Comparison of ENCODE assay signal across 8 mouse cellular contexts in the genomic region with DNA sequence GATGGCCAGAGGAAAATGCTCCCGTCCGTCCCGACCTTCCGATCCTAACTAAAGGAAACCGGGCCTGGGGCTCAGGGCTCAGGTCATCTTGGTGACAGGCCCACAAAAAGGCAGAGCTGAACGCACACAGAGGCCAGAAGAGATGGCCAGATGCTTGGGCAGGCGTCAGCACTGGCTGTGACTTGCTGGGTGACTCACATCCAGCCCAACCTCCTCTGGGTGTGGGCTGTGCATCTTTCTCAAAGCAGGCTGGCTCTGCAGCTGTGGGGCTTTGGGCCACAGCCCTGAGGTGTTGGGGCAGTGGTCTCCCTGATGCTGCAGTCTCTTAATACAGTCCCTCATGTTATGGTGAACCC. TPM values are rescaled to one million over a fixed set of nuclear protein-coding genes. Genes with fewer than 3 reads are reported as not detected.
DNase-seq lines count a peak whose midpoint lies in the region; ATAC-seq lines count a peak whose summit lies in the region.

No protein-coding gene starts in this region.

- H3K9ac ChIP-seq in heart, embryonic 13.5 days: peak overlapping the region; percentile 73
- H3K9ac ChIP-seq in embryonic facial prominence, embryonic 11.5 days (replicated peaks; ENCODE audit: low read length): 0 out of 2 replicates have a peak overlapping the region, but pooled peaks have one; percentile 27
- H3K9ac ChIP-seq in intestine, embryonic 15.5 days: 0 out of 2 replicates have a peak overlapping the region, but pooled peaks have one; percentile 3
- peak overlapping the region; percentile 46 for H3K9ac ChIP-seq in midbrain, embryonic 13.5 days (replicated peaks)

- peak overlapping the region; percentile 100 for H3K27ac ChIP-seq in heart, embryonic 13.5 days (replicated peaks)
- H3K27ac ChIP-seq in embryonic facial prominence, embryonic 11.5 days (replicated peaks; ENCODE audit: low read depth, low read length): peak overlapping the region; percentile 90
- peak overlapping the region; percentile 96 for H3K27ac ChIP-seq in intestine, embryonic 15.5 days
- H3K27ac ChIP-seq in midbrain, embryonic 13.5 days: peak overlapping the region; percentile 96

- H3K4me1 ChIP-seq in heart, embryonic 13.5 days: peaks cover 94% of the 10 kb centered on the region
- peaks cover 23% of the 10 kb centered on the region for H3K4me1 ChIP-seq in embryonic facial prominence, embryonic 11.5 days (ENCODE audit: control insufficient read depth, insufficient read depth, low read length)
- H3K4me1 ChIP-seq in intestine, embryonic 15.5 days (replicated peaks): peaks cover 72% of the 10 kb centered on the region
- H3K4me1 ChIP-seq in midbrain, embryonic 13.5 days (replicated peaks): peaks cover 77% of the 10 kb centered on the region

- peak; percentile 32; the same call in 1 of the 2 replicates for ATAC-seq in heart, embryonic 13.5 days (ENCODE audit: extremely low read depth, insufficient number of reproducible peaks, low FRiP score, low TSS enrichment)
- ATAC-seq in embryonic facial prominence, embryonic 11.5 days (replicated peaks; ENCODE audit: insufficient number of reproducible peaks, low FRiP score, low TSS enrichment, low read depth): peak; percentile 71
- peak; percentile 78 for ATAC-seq in intestine, embryonic 15.5 days
- peak; percentile 71 for ATAC-seq in midbrain, embryonic 13.5 days
- no peak for ATAC-seq in activated CD4-positive, CD25-positive, alpha-beta regulatory T cell, adult 4 months

- H3K36me3 ChIP-seq in heart, embryonic 13.5 days: no peaks in the 10 kb centered on the region
- no peaks in the 10 kb centered on the region for H3K36me3 ChIP-seq in embryonic facial prominence, embryonic 11.5 days (replicated peaks; ENCODE audit: control insufficient read depth, insufficient read depth, low read depth, low read length)
- H3K36me3 ChIP-seq in intestine, embryonic 15.5 days: no peaks in the 10 kb centered on the region
- H3K36me3 ChIP-seq in midbrain, embryonic 13.5 days: no peaks in the 10 kb centered on the region

- no peak for DNase-seq in heart, postnatal 25 days (ENCODE audit: low spot score)
- DNase-seq in 3T3-L1 (ENCODE audit: low read depth, low spot score): peak; percentile 95
- no peak for DNase-seq in embryonic facial prominence, embryonic 11.5 days (ENCODE audit: low spot score)
- no peak for DNase-seq in thymus, postnatal 10 days (ENCODE audit: low spot score in 2 of 2)

- peak overlapping the region; percentile 81 for H3K4me2 ChIP-seq in heart, embryonic 13.5 days
- H3K4me2 ChIP-seq in embryonic facial prominence, embryonic 11.5 days (ENCODE audit: low read depth, low read length): peak overlapping the region; percentile 30
- peak overlapping the region; percentile 67 for H3K4me2 ChIP-seq in intestine, embryonic 15.5 days (replicated peaks)
- peak overlapping the region; percentile 53 for H3K4me2 ChIP-seq in midbrain, embryonic 13.5 days (replicated peaks)

- H3K4me3 ChIP-seq in heart, embryonic 13.5 days: peak overlapping the region; percentile 50
- no peak overlapping the region for H3K4me3 ChIP-seq in embryonic facial prominence, embryonic 11.5 days (ENCODE audit: low read depth, low read length)
- H3K4me3 ChIP-seq in intestine, embryonic 15.5 days (replicated peaks): peak overlapping the region; percentile 12; the same call in 1 of the 2 replicates
- 0 out of 2 replicates have a peak overlapping the region, but pooled peaks have one; percentile 5 for H3K4me3 ChIP-seq in midbrain, embryonic 13.5 days (replicated peaks)

- no peaks in the 10 kb centered on the region for H3K27me3 ChIP-seq in heart, embryonic 13.5 days (replicated peaks)
- H3K27me3 ChIP-seq in embryonic facial prominence, embryonic 11.5 days (ENCODE audit: control insufficient read depth, insufficient read depth, low read length): no peaks in the 10 kb centered on the region
- no peaks in the 10 kb centered on the region for H3K27me3 ChIP-seq in intestine, embryonic 15.5 days (replicated peaks)
- no peaks in the 10 kb centered on the region for H3K27me3 ChIP-seq in midbrain, embryonic 13.5 days

- under 1% methylated on average over 7 of the region's 7 CpGs for WGBS in heart, embryonic 13.5 days
- WGBS in embryonic facial prominence, embryonic 11.5 days: 5% methylated on average over 7 of the region's 7 CpGs
- WGBS in intestine, embryonic 15.5 days: 3% methylated on average over 7 of the region's 7 CpGs
- WGBS in midbrain, embryonic 13.5 days: 2% methylated on average over 7 of the region's 7 CpGs

- no peaks in the 10 kb centered on the region for H3K9me3 ChIP-seq in heart, embryonic 13.5 days
- H3K9me3 ChIP-seq in embryonic facial prominence, embryonic 11.5 days (replicated peaks; ENCODE audit: control insufficient read depth, low read length): no peaks in the 10 kb centered on the region
- no peaks in the 10 kb centered on the region for H3K9me3 ChIP-seq in intestine, embryonic 15.5 days
- H3K9me3 ChIP-seq in midbrain, embryonic 13.5 days: no peaks in the 10 kb centered on the region

- intact Hi-C loops in heart, postnatal 25 days (cut with DNase I): no loop called here

RNA-seq across cellular contexts. Expression of a gene that starts 37.5 kb away (rescaled TPM):
- polyA plus RNA-seq in heart, embryonic 13.5 days (2015; fragmentation: Nextera tagmentation; extraction: Ambion mirVana): 16.5 and 17.0 TPM in 2 replicates
- 10 to 100 TPM; 67.8 to 89.5 TPM for total RNA-seq in heart, postnatal 25 days (2021)
- polyA plus RNA-seq in embryonic facial prominence, embryonic 11.5 days (2014; fragmentation: Nextera tagmentation; extraction: Ambion mirVana): 12.4 and 15.0 TPM in 2 replicates
- 19.9 and 20.0 TPM in 2 replicates for polyA plus RNA-seq in intestine, embryonic 15.5 days (2015; fragmentation: Nextera tagmentation; extraction: Ambion mirVana)
- polyA plus RNA-seq in midbrain, embryonic 13.5 days (2015; fragmentation: Nextera tagmentation; extraction: Ambion mirVana): 20.2 and 22.6 TPM in 2 replicates
- 1 to 10 TPM; 2.9 to 8.0 TPM for polyA plus RNA-seq in activated CD4-positive, CD25-positive, alpha-beta regulatory T cell, adult 4 months (2017; shearing (Covaris generic))

Comparison
In these comparisons a context has a peak if more than half of its experiments do, and no peak if none do; other contexts are left out.
1. H3K4me2 ChIP-seq: peak in every context shown above with its lines; median percentile 81 in heart, embryonic 13.5 days; 67 in intestine, embryonic 15.5 days; 53 in midbrain, embryonic 13.5 days; 30 in embryonic facial prominence, embryonic 11.5 days.
2. H3K9ac ChIP-seq: peak in every context shown above with its lines; median percentile 73 in heart, embryonic 13.5 days; 46 in midbrain, embryonic 13.5 days; 27 in embryonic facial prominence, embryonic 11.5 days; 3 in intestine, embryonic 15.5 days.